Mouse (Mus musculus): ENCODE measurements at regions not wholly inside any gene's neighbourhood (a gene's known extent, or its start where the extent isn't known, plus 50 kb on each side); places are given as distances from the start of the nearest gene placed in this dataset.
A peak's percentile ranks its signal among the peaks of the same experiment; 100 is the strongest.

- H3K9me3 ChIP-seq: no peaks in the 10 kb centered on the region
- 72% methylated on average over 6 of the region's 6 CpGs for WGBS
- no peak for DNase-seq (ENCODE audit: low spot score)
Observed at GRCm38 (mm10) chr1:88592036-88592435, 82.2 kb upstream of the Glrp1 start.

GRCm38 (mm10) chr1:88590802-88591380, 81.0 kb upstream of the Glrp1 start:
- peaks cover 7% of the 10 kb centered on the region for H3K4me1 ChIP-seq (replicated peaks)
- H3K36me3 ChIP-seq: no peaks in the 10 kb centered on the region
- H3K4me3 ChIP-seq: no peak overlapping the region
- no peaks in the 10 kb centered on the region for H3K9me3 ChIP-seq
- no peak overlapping the region for H3K27ac ChIP-seq
- no peaks in the 10 kb centered on the region for H3K27me3 ChIP-seq (ENCODE audit: insufficient read depth, poor library complexity, severe bottlenecking)
- DNase-seq (ENCODE audit: low spot score): no peak
- WGBS: 84% methylated on average over 9 of the region's 9 CpGs

More at GRCm38 (mm10) chr1:88592036-88592435, 82.2 kb upstream of the Glrp1 start:
- Histone ChIP-seq H3K4me1 (replicated peaks) (peaks cover 7% of the 10 kb centered on the region), H3K27ac (no peak overlapping the region), H3K27me3 (ENCODE audit: insufficient read depth, poor library complexity, severe bottlenecking) (no peaks in the 10 kb centered on the region), H3K4me3 (no peak overlapping the region), H3K36me3 (no peaks in the 10 kb centered on the region)

- Histone ChIP-seq H3K4me3 (no peak overlapping the region), H3K27ac (no peak overlapping the region), H3K36me3 (no peaks in the 10 kb centered on the region), H3K4me1 (replicated peaks) (no peaks in the 10 kb centered on the region), H3K9me3 (no peaks in the 10 kb centered on the region), H3K27me3 (ENCODE audit: insufficient read depth, poor library complexity, severe bottlenecking) (no peaks in the 10 kb centered on the region)
- 89% methylated on average over 1 of the region's 1 CpGs for WGBS
- DNase-seq (ENCODE audit: low spot score): no peak
Observed at GRCm38 (mm10) chr1:88588747-88589146, 78.9 kb upstream of the Glrp1 start.

- 0 out of 2 replicates have a peak, but pooled peaks cover 2% of the 10 kb centered on the region for H3K27me3 ChIP-seq (ENCODE audit: insufficient read depth, poor library complexity, severe bottlenecking)
- WGBS: 85% methylated on average over 13 of the region's 13 CpGs
- H3K4me3 ChIP-seq: no peak overlapping the region
- 0 out of 2 replicates have a peak overlapping the region, but pooled peaks have one; percentile 35 for H3K27ac ChIP-seq
- no peak for DNase-seq (ENCODE audit: low spot score)
- no peaks in the 10 kb centered on the region for H3K9me3 ChIP-seq
- no peaks in the 10 kb centered on the region for H3K4me1 ChIP-seq (replicated peaks)
- H3K36me3 ChIP-seq: no peaks in the 10 kb centered on the region
Observed at GRCm38 (mm10) chr1:88586823-88587820, 77.3 kb upstream of the Glrp1 start.

GRCm38 (mm10) chr1:88586128-88586527, 76.3 kb upstream of the Glrp1 start:
- no peaks in the 10 kb centered on the region for H3K9me3 ChIP-seq
- H3K4me1 ChIP-seq (replicated peaks): no peaks in the 10 kb centered on the region
- no peaks in the 10 kb centered on the region for H3K36me3 ChIP-seq
- DNase-seq (ENCODE audit: low spot score): no peak
- no peak overlapping the region for H3K27ac ChIP-seq
- 0 out of 2 replicates have a peak, but pooled peaks cover 2% of the 10 kb centered on the region for H3K27me3 ChIP-seq (ENCODE audit: insufficient read depth, poor library complexity, severe bottlenecking)
- no peak overlapping the region for H3K4me3 ChIP-seq
- WGBS: 88% methylated on average over 2 of the region's 2 CpGs

- 0 out of 2 replicates have a peak, but pooled peaks cover 2% of the 10 kb centered on the region for H3K27me3 ChIP-seq (ENCODE audit: insufficient read depth, poor library complexity, severe bottlenecking)
- no peaks in the 10 kb centered on the region for H3K36me3 ChIP-seq
- H3K9me3 ChIP-seq: no peaks in the 10 kb centered on the region
- no peak for DNase-seq (ENCODE audit: low spot score)
- 76% methylated on average over 5 of the region's 5 CpGs for WGBS
- H3K4me3 ChIP-seq: no peak overlapping the region
- H3K27ac ChIP-seq: 0 out of 2 replicates have a peak overlapping the region, but pooled peaks have one; percentile 31
- no peaks in the 10 kb centered on the region for H3K4me1 ChIP-seq (replicated peaks)
Observed at GRCm38 (mm10) chr1:88584515-88585033, 74.7 kb upstream of the Glrp1 start.

- Histone ChIP-seq H3K27ac (no peak overlapping the region), H3K36me3 (no peaks in the 10 kb centered on the region), H3K9me3 (no peaks in the 10 kb centered on the region), H3K4me3 (no peak overlapping the region), H3K4me1 (replicated peaks) (peaks cover 3% of the 10 kb centered on the region; the same call in 1 of the 2 replicates), H3K27me3 (ENCODE audit: insufficient read depth, poor library complexity, severe bottlenecking) (0 out of 2 replicates have a peak, but pooled peaks cover 11% of the 10 kb centered on the region)
- no peak for DNase-seq (ENCODE audit: low spot score)
Observed at GRCm38 (mm10) chr1:88578231-88578620, 68.4 kb upstream of the Glrp1 start.

- no peak for DNase-seq (ENCODE audit: low spot score)
- no peaks in the 10 kb centered on the region for H3K9me3 ChIP-seq
- H3K4me1 ChIP-seq (replicated peaks): peaks cover 3% of the 10 kb centered on the region; the same call in 1 of the 2 replicates
- H3K27me3 ChIP-seq (ENCODE audit: insufficient read depth, poor library complexity, severe bottlenecking): 0 out of 2 replicates have a peak, but pooled peaks cover 9% of the 10 kb centered on the region
- H3K27ac ChIP-seq: no peak overlapping the region
- H3K4me3 ChIP-seq: no peak overlapping the region
- 28% methylated on average over 12 of the region's 12 CpGs for WGBS
- H3K36me3 ChIP-seq: no peaks in the 10 kb centered on the region
Observed at GRCm38 (mm10) chr1:88577498-88578230, 67.8 kb upstream of the Glrp1 start.

GRCm38 (mm10) chr1:88575917-88576669, 66.2 kb upstream of the Glrp1 start:
- no peak overlapping the region for H3K4me3 ChIP-seq
- peaks cover 7% of the 10 kb centered on the region for H3K9me3 ChIP-seq
- no peak overlapping the region for H3K27ac ChIP-seq
- peaks cover 3% of the 10 kb centered on the region; the same call in 1 of the 2 replicates for H3K4me1 ChIP-seq (replicated peaks)
- WGBS: 69% methylated on average over 14 of the region's 14 CpGs
- 0 out of 2 replicates have a peak, but pooled peaks cover 2% of the 10 kb centered on the region for H3K36me3 ChIP-seq
- H3K27me3 ChIP-seq (ENCODE audit: insufficient read depth, poor library complexity, severe bottlenecking): 0 out of 2 replicates have a peak, but pooled peaks cover 9% of the 10 kb centered on the region
- DNase-seq (ENCODE audit: low spot score): no peak

GRCm38 (mm10) chr1:88575291-88575690, 65.4 kb upstream of the Glrp1 start:
- 69% methylated on average over 4 of the region's 4 CpGs for WGBS
- Histone ChIP-seq H3K4me1 (replicated peaks) (peaks cover 3% of the 10 kb centered on the region; the same call in 1 of the 2 replicates), H3K4me3 (no peak overlapping the region), H3K27ac (no peak overlapping the region), H3K9me3 (peaks cover 7% of the 10 kb centered on the region), H3K27me3 (ENCODE audit: insufficient read depth, poor library complexity, severe bottlenecking) (0 out of 2 replicates have a peak, but pooled peaks cover 9% of the 10 kb centered on the region), H3K36me3 (0 out of 2 replicates have a peak, but pooled peaks cover 2% of the 10 kb centered on the region)
- DNase-seq (ENCODE audit: low spot score): no peak

GRCm38 (mm10) chr1:88572161-88572560, 62.3 kb upstream of the Glrp1 start:
- no peak overlapping the region for H3K27ac ChIP-seq
- H3K36me3 ChIP-seq: 0 out of 2 replicates have a peak, but pooled peaks cover 2% of the 10 kb centered on the region
- no peak overlapping the region for H3K4me3 ChIP-seq
- H3K9me3 ChIP-seq: peaks cover 7% of the 10 kb centered on the region
- DNase-seq (ENCODE audit: low spot score): no peak
- 93% methylated on average over 13 of the region's 13 CpGs for WGBS
- H3K4me1 ChIP-seq (replicated peaks): peaks cover 12% of the 10 kb centered on the region
- 0 out of 2 replicates have a peak, but pooled peaks cover 9% of the 10 kb centered on the region for H3K27me3 ChIP-seq (ENCODE audit: insufficient read depth, poor library complexity, severe bottlenecking)
